26 mouse cellular contexts compared by ENCODE assay signal in the genomic region with DNA sequence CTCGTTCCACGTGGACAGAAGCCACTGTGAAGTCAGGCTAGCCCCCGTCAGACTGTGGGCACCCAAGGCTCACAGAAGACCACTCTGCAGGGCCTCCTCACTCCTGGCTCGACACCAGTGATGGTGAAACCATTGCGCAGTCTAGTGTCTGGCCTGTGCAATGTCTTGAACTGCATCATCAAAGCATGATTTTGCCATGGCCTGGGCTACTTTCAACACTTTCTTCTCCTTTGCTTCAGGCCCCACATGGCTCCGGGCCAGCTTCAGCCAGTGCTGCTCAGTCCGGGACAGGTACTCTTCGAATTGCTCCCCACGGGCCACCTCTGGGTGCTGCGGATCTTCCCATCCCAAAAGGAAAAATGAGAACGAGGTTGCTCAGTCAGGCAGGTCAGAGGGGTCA. TPM values are rescaled to one million over a fixed set of nuclear protein-coding genes. Genes with fewer than 3 reads are reported as not detected.
A peak's percentile ranks its signal among the peaks of the same experiment; 100 is the strongest.
DNase-seq lines count a peak whose midpoint lies in the region; ATAC-seq and TF ChIP-seq lines count a peak whose summit lies in the region.
"Had no signal": no experiment of that assay in that cellular context is flagged by ENCODE, and none has a peak within 500 bp of the region (broad histone marks: within the 10 kb centered on the region; RNA-seq: fewer than 3 reads in every experiment).

No protein-coding gene starts in this region.

- no peak overlapping the region for H3K4me3 ChIP-seq in lung, adult 2 months (replicated peaks; ENCODE audit: extremely low read depth, low read depth, low read length)
- no peak overlapping the region for H3K4me3 ChIP-seq in forebrain, embryonic 10.5 days
- H3K4me3 ChIP-seq: embryonic facial prominence, embryonic 12.5 days; heart, embryonic 10.5 days; heart, embryonic 15.5 days; kidney, embryonic 15.5 days; limb, embryonic 13.5 days; midbrain, embryonic 13.5 days had no signal

- TF ChIP-seq POLR2A in lung, adult 2 months (IDR thresholded peaks at IDR 0.05; ENCODE audit: borderline replicate concordance, extremely low read depth, low read depth, low read length): no peak

- H3K27ac ChIP-seq in forebrain, embryonic 10.5 days: no peak overlapping the region
- H3K27ac ChIP-seq: embryonic facial prominence, embryonic 12.5 days; heart, embryonic 15.5 days; kidney, embryonic 15.5 days; limb, embryonic 13.5 days; midbrain, embryonic 13.5 days had no signal

- no peaks in the 10 kb centered on the region for H3K9me3 ChIP-seq in forebrain, embryonic 10.5 days
- H3K9me3 ChIP-seq: embryonic facial prominence, embryonic 12.5 days; G1E; heart, embryonic 10.5 days; heart, embryonic 15.5 days; kidney, embryonic 15.5 days; limb, embryonic 13.5 days; midbrain, embryonic 13.5 days had no signal

- no peak for TF ChIP-seq CTCF in lung, adult 2 months (IDR thresholded peaks at IDR 0.05; ENCODE audit: insufficient read depth, low read length)

- H3K36me3 ChIP-seq in forebrain, embryonic 10.5 days (replicated peaks): peaks cover 83% of the 10 kb centered on the region

- H3K4me1 ChIP-seq in lung, adult 2 months (ENCODE audit: control insufficient read depth, insufficient read depth, low read length): peaks cover 9% of the 10 kb centered on the region
- peaks cover 9% of the 10 kb centered on the region; the same call in 1 of the 2 replicates for H3K4me1 ChIP-seq in forebrain, embryonic 10.5 days
- H3K4me1 ChIP-seq: embryonic facial prominence, embryonic 12.5 days; kidney, embryonic 15.5 days; limb, embryonic 13.5 days; midbrain, embryonic 13.5 days had no signal

- WGBS in lung, adult 2 months: 90% methylated on average over 11 of the region's 11 CpGs
- 95% methylated on average over 11 of the region's 11 CpGs for WGBS in forebrain, embryonic 10.5 days

- DNase-seq in adrenal gland, adult 2 months: peak; percentile 24
- DNase-seq in adrenal gland, adult 18-20 months (ENCODE audit: low spot score in 2 of 2): no peak
- peak; percentile 12 for DNase-seq in lung, postnatal 10 days
- no peak for DNase-seq in lung, adult 2 months
- peak; percentile 15 for DNase-seq in lung, postnatal 25 days (ENCODE audit: low spot score)
- DNase-seq in left cerebral cortex, postnatal 4 days: no peak
- DNase-seq in forebrain, embryonic 10.5 days (ENCODE audit: extremely low spot score, low spot score): no peak
- DNase-seq: cerebellum, adult 11-12 months; cerebellum, adult 9-11 months; embryo, embryonic 11 days; forebrain, postnatal 0 days; gastrocnemius, postnatal 10 days; kidney, adult 18-20 months; kidney, postnatal 25 days; lung, embryonic 14.5 days; right cerebral cortex, postnatal 4 days; thymus, postnatal 4 days had no signal

- intact Hi-C loops in left cerebral cortex, postnatal 4 days (cut with DNase I): no loop called here

- H3K27me3 ChIP-seq in forebrain, embryonic 10.5 days (ENCODE audit: poor library complexity, severe bottlenecking): no peaks in the 10 kb centered on the region
- H3K27me3 ChIP-seq: embryonic facial prominence, embryonic 12.5 days; heart, embryonic 15.5 days; kidney, embryonic 15.5 days; limb, embryonic 13.5 days; midbrain, embryonic 13.5 days had no signal

- peak; percentile 54 for ATAC-seq in megakaryocyte progenitor cell, adult 5-6 weeks (replicated peaks; ENCODE audit: poor library complexity)
- ATAC-seq: forebrain, postnatal 0 days; hindbrain, embryonic 16.5 days; midbrain, embryonic 13.5 days had no signal

RNA-seq across cellular contexts. Expression of a gene that starts 33.0 kb away (rescaled TPM):
- 10 to 100 TPM; 17.2 to 25.6 TPM for total RNA-seq in adrenal gland, adult 2 months (2021)
- 12.2 and 14.9 TPM in 2 replicates for polyA plus RNA-seq in adrenal gland, adult 2 months (2012; rRNA removed)
- total RNA-seq in adrenal gland, adult 18-20 months (2021): 10 to 100 TPM; 23.1 to 26.5 TPM
- polyA plus RNA-seq in lung, adult 2 months (2012; rRNA removed): 32.9 and 36.1 TPM in 2 replicates
- total RNA-seq in megakaryocyte progenitor cell, adult 5-6 weeks (2015): 16.5 and 18.6 TPM in 2 replicates
- total RNA-seq in megakaryocyte progenitor cell, adult 5-6 weeks (2017): 46.1 and 46.9 TPM in 2 replicates
- 10 to 100 TPM; 39.7 to 45.2 TPM for total RNA-seq in left cerebral cortex, postnatal 4 days (2021)
- polyA plus RNA-seq in forebrain, embryonic 10.5 days (2016; fragmentation: Nextera tagmentation; extraction: Ambion mirVana): 74.4 and 76.8 TPM in 2 replicates

Comparison
In these comparisons a context has a peak if more than half of its experiments do, and no peak if none do; other contexts are left out.
1. DNase-seq: peak in adrenal gland, adult 2 months (single experiment), lung, postnatal 10 days (single experiment) and lung, postnatal 25 days (single experiment); none in adrenal gland, adult 18-20 months (0 of 2), lung, adult 2 months (single experiment), left cerebral cortex, postnatal 4 days (single experiment) and forebrain, embryonic 10.5 days (single experiment).